Mouse (Mus musculus): ENCODE measurements around the gene Mcf2l. TPM values are rescaled to one million over a fixed set of nuclear protein-coding genes. Genes with fewer than 3 reads are reported as not detected.

Gene Mcf2l
- 100 to 1,000 TPM; 191 to 291 (median 234) TPM for total RNA-seq (2022)

DNA sequence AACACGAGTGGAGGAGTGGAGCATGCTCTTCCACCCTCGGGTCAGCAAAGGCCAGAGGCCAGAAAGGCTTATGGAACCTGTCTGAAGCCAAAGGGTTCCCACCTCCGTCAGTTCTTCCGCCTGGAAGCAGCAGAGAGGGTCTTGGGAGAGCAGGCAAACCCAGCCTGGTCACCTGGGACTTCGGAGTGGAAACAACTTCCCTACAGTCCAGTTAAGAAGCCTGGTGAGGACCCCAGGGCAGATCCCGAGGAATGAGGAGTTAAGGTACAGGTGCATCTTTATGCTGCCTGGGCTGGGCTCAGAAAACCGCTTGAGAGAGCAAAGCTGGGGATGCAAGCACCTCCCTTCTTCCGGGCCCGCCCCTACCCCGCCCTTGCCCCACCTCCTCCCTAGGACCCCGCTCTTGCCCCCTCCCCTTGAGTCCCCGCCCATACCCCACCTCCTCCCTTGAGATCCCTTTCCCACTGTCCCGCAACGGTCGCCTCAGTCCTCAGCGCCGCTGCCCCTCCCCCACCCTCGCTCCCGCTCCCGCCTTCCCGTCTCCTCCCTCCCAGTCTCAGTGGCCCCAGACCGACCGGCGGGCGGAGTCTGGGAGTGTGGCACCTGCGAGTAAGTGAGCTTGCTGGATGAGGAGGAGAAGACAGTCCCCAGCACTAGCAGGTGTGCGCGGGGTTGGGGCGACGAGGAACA, at the start of gene Mcf2l:
Gene Mcf2l, plus strand, starts transcription at position 450 of the 690 bp plus-strand sequence.
- DNase-seq (ENCODE audit: low spot score in 2 of 2), result no peak

DNA sequence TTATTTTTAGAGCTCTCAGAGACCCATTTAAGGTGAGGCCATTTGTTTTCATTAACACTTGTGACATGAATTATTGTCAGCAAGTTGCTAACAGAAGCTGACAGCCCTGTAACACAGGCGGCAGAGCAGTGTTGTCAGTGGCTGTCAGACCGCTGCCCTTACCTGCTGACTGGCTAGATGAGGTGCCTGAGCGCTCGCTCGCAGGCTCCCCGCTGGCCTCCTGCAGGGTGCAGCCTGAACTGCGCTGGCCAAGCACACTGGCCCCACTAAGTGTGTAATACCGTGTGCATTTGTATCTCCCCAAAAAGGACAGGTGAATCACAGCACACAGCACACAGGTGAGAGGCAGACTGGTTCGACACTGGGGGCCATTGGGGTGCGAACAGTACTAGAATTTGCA, 49.0 kb upstream of the Mcf2l start:
- no peak for DNase-seq (ENCODE audit: low spot score in 2 of 2)

DNA sequence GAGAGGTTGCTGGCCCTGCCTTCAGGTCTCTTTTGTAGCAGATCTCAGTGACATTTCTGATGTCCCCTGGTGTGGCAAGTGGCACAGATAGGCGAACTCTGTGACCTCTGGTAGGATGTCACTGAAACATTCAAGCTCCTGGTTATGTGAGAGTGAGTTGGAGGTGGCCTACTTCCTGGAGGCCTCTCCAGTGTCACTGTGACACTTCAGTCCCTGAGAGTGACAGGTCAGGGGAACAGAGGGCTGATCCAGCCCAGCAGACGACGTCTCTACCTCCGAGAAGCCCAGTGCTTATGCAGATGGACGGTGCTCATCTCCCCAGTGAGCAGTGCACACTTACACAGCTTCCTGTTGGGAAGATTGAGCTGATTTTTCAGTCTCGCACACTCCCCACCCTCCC, 48.4 kb upstream of the Mcf2l start:
- no peak for DNase-seq (ENCODE audit: low spot score in 2 of 2)

DNA sequence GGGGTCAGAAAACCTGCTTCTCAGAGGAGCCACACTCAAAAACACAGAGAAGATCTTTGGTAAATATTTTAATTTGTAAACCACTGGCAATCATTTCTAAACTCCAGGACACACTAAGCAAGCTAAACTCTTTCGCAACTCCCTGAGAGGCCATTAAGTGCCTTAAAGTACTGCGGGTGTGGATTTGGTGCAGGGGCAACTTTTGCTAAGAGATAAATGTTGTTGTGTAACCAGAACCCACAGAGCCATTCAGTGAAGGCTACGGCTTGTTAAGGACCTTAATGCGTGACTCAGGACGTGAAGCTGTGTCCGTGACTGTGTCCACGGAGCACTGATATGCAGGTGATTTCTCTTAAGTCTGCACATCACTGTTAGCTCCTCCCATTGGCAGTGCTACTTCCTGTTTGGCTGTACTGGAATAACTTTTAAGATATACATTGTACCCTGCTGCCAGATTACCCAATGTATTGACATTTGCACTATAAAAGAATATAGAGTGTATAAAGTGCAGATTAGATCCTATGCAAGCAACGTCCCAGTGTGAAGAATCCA, 47.8 kb upstream of the Mcf2l start:
- no peak for DNase-seq (ENCODE audit: low spot score in 2 of 2)

DNA sequence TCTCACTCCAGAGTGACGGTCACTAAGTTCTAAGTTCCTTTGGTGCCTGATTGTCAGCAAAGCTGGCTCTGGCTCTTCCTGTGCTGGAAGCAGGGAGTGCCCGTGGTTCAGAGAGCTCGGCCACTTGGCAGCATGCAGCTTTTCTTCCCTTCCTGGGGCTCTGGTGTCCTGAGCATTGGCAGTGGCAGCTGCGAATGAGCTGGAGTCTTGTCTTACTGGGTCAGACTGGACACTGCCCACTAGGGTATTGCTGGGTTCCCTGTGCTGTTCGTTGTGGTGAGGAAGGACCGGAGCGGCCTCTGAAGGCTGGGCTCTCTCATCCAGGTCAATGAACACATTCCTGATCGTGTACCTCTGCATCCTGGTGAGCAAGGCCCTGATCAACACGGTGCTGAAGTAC, 46.5 kb upstream of the Mcf2l start:
- no peak for DNase-seq (ENCODE audit: low spot score in 2 of 2)

DNA sequence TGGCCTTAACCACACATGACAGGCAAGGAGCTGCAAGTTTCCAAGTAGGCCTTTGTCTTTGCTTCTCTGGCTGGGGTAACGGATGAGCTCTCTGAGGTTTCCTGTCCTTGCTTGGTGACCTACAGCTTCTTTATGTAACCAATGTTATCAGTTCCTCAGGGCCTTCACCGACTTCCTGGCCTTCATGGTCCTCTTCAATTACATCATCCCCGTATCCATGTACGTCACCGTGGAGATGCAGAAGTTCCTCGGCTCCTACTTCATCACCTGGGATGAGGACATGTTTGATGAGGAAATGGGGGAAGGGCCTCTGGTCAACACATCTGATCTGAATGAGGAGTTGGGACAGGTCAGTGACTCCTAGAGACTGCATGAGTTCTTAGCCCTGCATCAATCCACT, 45.3 kb upstream of the Mcf2l start:
- no peak for DNase-seq (ENCODE audit: low spot score in 2 of 2)

DNA sequence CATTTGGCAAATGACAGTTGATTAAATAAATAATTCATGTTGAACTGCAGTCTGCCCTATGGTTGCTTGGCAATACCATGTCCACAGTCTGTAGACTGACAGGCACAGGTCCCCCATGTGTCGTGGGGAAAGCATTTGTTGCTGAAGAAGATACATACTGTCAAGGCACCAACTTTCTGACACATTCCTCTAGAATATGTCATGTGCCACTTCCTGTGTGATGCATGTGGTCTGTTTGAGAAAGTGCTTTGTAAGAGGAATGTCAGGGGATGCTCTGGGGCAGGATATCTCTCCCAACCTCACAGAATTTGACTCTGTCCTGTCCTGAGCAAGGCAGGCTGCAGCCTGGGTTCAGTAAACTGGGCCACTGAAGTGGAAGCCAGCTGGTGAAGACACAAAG, 44.2 kb upstream of the Mcf2l start:
- DNase-seq (ENCODE audit: low spot score in 2 of 2), result no peak

DNA sequence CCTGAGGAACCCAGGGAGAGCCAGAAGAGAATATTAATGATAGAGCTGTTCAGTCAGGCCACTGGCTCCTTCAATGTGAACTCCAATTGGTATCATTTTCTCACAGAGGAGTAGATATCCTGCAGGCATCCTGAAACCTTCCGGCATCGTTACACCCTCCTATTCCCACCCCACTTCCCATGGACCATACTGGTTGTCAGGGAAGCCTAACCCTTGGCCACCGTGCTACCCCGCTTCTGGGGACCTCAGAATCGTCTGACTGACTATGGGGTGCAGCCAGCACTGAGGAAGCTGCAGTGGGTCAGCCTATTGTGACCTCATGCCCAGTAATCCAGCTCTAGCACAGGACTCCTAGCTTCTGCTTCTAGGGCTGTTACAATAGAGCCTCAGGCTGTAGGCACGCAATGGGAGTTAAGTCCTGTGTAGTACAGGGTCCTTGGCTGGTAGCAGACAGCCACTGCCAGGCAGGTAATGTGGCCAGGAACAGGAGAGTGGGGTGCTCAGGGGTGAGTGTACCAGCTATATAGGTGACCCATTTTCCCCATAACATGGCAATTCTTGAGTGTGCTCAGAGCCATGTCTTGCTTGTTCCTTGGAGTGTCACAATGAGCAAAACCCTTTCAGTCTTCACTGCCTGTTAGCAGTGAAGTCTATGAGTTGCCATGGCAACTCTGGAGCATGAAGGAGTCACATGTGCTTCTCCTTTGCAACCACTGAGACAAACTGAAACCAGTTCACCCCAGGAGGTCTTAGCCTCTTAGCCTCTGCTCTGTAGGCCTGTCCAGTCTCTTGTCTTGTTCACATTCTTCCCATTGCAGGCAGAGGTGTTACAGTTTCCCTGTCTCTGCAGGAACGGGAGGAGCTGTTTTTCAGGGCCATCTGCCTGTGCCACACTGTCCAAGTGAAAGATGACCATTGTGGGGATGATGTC, 41.7 kb upstream of the Mcf2l start:
- DNase-seq (ENCODE audit: low spot score in 2 of 2), result no peak

DNA sequence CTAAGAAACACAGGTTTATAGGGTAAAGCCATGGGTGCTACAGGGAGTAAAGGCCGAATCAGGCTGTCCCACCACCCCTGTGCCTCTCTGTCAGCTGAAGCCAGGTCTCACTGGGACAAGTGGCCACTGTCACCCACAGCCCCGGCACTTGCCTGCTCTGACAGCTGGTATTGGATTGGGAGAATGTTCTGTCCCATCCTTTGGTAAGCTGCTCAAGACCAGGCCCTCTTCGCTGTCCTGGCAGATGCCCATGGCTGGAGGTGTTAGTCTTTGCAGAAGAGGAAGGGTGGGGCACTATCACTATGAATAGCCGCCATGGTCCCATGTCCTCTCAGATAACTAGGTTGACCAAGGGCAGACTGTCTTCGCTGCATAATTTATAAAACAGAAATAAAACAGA, 40.0 kb upstream of the Mcf2l start:
- DNase-seq (ENCODE audit: low spot score in 2 of 2), result no peak

DNA sequence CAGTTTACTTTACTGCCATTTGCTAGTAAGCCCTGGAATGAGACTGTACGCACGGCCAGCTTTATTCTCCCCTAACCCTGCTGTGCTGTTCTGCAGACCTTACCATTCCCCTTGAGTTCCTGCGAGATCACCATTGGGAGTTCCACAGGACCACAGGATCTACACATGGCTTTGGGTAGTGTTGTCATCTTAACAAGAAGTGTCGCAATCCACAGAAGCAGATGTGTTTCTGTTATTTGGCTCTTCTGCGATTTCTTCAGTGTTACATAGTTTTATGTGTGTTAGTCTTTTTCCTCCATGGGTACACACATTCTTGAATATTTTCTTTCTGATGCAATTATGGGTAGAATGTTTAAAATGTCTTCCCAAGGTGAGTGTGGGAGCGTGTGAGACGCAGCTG, 32.8 kb upstream of the Mcf2l start:
- DNase-seq (ENCODE audit: low spot score in 2 of 2), result no peak

DNA sequence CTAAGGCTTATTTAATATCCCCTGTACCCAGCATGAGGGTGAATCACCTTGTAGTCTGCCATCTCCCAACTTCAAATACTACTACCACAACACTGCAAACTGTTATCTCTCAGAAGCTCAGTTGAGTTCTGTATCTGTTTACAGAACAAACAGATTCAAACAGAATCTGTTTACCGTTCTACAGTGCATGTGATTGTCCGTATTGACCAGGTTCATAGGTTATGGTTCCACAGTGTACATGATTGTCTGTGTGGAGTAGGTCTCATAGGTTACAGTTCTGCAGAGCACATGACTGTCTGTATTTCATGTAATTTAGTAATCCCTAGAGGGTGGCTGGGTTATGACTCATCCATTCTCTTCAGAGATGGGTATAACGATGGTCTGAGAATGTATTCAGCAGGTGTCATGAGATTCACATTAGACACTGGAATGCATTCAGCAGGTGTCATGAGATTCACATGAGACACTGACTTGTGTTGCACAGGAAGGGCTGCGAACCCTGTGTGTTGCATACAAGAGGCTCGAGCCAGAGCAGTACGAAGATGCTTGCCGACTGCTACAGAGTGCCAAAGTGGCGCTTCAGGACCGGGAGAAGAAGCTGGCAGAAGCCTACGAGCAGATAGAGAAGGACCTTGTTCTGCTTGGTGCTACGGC, 31.1 kb upstream of the Mcf2l start:
- no peak for DNase-seq (ENCODE audit: low spot score in 2 of 2)

DNA sequence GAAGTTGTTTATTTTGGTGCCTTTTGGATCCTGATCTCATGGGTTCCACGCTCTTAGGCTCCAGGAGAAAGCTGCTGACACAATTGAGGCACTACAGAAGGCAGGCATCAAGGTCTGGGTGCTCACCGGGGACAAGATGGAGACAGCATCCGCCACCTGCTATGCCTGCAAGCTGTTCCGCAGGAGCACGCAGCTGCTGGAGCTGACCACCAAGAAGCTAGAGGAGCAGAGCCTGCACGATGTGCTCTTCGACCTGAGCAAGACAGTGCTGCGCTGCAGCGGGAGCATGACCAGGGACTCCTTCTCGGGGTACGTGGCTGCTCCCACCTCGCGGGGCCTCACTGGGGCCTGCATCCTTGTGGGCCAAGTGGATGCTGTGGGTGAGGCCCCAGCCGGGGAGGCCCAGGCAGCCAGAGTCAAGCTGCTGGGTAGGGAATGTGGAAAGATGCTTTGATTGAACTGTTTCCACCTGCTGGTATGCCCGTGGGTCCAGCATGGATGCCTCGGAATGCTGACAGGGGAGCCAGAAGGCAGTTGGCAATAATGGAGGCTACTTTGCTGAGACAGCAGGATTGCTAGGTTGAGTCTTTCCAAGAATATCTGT, 29.2 kb upstream of the Mcf2l start:
- no peak for DNase-seq (ENCODE audit: low spot score in 2 of 2)

DNA sequence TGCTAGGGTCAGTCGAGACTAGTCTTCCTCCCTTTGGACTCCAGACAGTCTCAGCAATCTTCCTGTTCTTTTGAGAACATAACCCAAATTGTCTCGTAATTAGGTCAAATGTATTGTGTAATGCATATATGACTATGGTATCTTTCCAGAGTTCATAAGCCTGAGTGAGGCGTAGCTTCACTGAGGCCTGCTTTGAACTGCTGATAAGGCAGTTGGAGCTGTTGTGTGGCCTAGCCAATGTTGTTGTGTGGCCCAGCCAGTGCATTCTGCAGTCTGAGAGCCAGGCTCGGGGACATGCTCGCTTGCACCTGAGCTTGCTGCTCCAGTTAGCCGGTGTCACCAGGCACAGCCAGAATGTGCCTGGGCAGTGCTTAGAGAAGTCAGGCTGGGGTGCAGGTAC, 27.2 kb upstream of the Mcf2l start:
- no peak for DNase-seq (ENCODE audit: low spot score in 2 of 2)

DNA sequence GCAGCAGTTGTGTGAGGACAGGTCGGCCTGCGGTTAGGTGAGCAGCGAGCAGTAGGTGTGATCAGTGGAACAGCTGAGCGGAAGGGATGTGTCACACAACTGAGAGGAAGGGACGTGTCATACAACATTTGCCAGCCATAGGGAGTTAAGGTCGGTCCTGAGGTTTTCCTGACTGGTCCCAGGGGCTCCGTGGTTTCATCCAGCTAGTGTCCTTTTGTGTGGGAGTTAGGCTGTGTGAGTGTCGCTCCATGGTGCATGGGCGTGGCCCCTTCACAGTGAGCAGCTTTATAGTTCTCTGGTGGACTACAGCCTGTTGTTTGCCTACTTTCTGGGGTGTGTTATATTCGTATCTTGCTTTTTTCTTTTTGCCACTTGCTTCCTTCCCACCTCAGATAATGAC, 22.4 kb upstream of the Mcf2l start:
- DNase-seq (ENCODE audit: low spot score in 2 of 2), result no peak

DNA sequence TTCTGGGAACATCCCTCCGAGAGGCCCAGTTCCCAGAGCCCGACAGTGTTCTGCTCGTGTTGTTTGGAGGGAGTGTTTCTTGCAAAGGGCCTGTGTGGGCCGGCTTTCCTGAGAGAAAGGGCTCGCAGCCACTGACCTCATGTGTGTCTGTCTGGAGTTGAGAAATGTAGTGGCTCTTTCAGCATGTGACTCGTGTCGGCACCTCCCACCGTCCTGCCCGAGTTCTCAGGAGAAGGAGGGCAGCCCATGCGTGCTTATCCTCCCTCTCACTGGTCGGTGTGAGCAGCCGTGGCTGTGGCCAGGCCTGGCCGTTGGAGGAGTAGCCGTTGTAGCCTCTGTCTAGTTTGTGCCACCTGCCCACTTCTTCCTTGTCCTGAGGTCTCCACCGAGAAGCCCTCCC, 17.6 kb upstream of the Mcf2l start:
- DNase-seq (ENCODE audit: low spot score in 2 of 2), result no peak

DNA sequence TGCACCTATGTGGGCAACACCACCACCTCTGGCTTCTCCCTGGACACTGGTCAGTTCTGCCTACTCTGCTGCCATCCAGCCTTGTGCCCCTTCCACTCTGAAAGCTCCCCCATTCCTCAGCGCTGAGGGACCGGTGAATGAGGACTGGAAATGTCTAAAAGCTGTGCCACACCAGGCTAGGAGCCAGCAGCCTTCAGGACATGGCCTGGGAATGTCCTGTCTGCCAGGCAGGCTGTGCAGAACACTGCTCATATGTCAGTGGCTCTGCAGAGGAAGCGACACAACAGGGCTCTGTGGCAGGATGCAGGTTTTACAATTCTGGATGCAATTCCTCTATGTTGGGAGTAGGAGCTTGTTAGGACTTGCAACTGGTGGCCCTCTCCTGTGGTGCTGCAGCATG, 10.5 kb upstream of the Mcf2l start:
- DNase-seq (ENCODE audit: low spot score in 2 of 2), result no peak

DNA sequence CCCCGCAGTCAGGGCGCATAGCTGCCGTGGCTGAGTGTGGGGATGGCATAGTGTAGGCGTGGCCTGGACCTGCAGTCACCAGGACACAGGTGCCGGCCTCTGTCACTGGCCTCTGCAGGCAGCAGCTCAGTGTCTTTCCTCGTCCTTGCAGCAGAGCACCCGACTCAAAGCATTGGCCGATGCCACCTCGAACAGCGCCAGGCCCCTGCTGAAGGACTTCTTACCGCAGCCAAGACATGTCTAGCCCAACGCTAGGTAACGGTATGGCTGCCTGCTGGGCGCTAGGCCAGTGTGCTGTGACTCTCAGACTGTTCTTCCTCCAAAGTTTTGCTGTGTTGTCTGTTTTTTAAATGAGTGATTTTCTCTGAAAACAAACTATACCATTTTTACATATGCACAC, 10.0 kb upstream of the Mcf2l start:
- no peak for DNase-seq (ENCODE audit: low spot score in 2 of 2)

DNA sequence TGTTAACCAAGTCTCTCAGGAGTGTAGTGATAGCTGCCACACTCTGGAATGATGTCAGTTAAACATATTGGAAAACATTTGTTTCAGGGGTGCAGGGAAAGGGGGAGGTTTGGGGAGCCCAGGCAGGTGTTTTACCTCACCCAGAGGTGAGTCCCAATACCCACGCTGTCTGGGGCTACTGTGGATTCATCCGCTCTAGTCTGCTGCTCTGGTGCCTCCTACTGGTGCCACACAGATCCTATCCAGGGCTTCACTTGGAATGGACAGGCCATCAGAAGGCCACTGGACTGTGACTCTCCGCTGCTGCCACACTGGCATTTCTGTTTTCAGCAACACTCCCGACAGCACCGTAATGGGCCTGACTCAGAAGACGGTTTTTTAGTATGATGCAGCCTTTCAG, 7.8 kb upstream of the Mcf2l start:
- DNase-seq (ENCODE audit: low spot score in 2 of 2), result no peak

DNA sequence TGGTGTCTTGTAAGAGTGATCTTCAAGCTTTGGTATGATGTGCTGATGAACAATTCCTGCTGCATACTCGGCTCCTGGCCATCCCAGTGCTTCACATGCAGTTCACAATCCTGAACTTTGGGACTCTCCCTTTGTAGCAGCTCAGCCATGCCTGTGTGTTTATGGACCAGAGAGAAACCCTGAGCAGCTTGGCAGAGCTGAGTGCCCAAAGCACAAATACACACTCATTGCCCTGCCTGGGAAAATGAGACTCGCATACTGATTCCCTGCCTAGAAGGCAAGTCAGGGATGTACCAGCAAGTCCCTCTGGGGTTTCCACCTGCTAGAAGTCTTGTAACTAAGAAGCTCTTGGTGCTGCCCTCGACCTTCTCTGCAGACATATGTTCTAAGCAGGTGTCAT, 3.9 kb upstream of the Mcf2l start:
- DNase-seq (ENCODE audit: low spot score in 2 of 2), result no peak

DNA sequence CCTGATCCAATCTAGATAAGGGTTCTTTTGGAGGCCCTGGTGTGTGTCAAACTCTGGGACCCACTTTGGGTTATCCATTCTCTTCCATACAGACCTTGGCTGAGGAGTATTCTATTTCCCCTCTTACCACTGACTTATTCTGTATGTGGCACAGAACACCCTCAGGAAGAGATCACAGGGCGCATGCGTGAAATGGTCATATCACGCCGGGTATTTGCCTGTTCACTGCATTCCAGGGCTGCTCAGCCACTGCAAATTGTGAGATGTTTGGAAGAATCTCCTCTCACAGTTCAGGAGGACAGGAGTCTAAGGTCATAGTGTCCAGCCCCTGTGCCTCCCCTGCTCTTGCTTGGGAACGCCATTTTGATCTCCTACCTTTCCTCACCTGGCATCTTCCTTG, 3.0 kb upstream of the Mcf2l start:
- no peak for DNase-seq (ENCODE audit: low spot score in 2 of 2)

DNA sequence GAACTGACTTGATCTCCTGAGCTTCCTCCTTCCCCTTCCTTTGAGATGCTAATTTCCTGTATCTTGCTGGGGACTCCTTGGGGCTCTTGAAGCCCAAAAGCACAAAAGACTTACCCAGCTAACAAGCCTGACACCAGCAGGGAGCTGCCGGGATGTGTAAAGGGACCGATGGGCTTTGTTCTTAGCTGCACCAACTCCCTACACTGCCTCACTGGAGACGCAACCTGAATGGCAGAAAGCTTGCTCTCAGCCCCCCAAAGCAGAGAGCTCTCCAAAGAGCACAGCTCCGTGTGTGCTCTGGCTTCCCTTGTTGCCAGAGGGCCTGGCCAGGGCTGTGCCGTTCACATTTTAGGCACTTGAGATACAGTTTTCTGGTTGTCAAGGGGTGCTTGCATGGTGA, 2.1 kb upstream of the Mcf2l start:
- no peak for DNase-seq (ENCODE audit: low spot score in 2 of 2)

DNA sequence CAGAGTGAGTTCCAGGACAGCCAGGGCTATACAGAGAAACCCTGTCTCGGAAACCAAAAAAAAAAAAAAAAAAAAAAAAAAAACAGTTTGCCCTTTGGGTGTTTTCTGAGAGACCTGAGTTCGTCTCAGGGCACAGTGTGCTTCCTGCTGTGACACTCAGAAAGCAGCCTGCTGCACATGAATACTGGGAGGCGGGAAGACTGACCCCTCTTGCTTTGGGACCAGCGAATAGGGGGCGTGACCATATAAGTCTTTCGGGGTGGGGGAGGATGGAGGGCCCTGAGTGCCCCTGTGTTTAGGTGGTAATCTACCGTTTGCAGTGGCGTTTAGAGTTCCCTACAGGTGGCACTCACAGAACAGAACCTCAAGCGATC, 636 bp upstream of the Mcf2l start:
- no peak for DNase-seq (ENCODE audit: low spot score in 2 of 2)

Data from layer of hippocampus, adult 8-10 months (tissue).